18 mouse cellular contexts compared by ENCODE assay signal in genomic region chr10:53813244-53813620, GRCm38 (mm10).
DNase-seq lines count a peak whose midpoint lies in the region; ATAC-seq and TF ChIP-seq lines count a peak whose summit lies in the region.
"Had no signal": no experiment of that assay in that cellular context is flagged by ENCODE, and none has a peak within 500 bp of the region (broad histone marks: within the 10 kb centered on the region; RNA-seq: fewer than 3 reads in every experiment).

No protein-coding gene starts in this region.

- in situ Hi-C loops in CH12.LX (cut with MboI; ENCODE audit: low pct_ligation_motif_present, low pct_unique_long_range_greater_than_20kb, low sequenced_read_pairs): no loop called here

- no peak overlapping the region for H3K4me2 ChIP-seq in CH12.LX (ENCODE audit: insufficient read depth, low read depth, poor library complexity, severe bottlenecking)
- H3K4me2 ChIP-seq in limb, embryonic 14.5 days (replicated peaks; ENCODE audit: low read depth, low read length, severe bottlenecking): no peak overlapping the region
- H3K4me2 ChIP-seq: forebrain, embryonic 15.5 days; hindbrain, embryonic 15.5 days had no signal

- H3K27ac ChIP-seq in CH12.LX (ENCODE audit: insufficient read depth, low read depth): no peak overlapping the region
- H3K27ac ChIP-seq in limb, embryonic 14.5 days (replicated peaks; ENCODE audit: low read depth, low read length): no peak overlapping the region
- H3K27ac ChIP-seq: forebrain, embryonic 15.5 days; hindbrain, embryonic 15.5 days had no signal

- 46% methylated on average over 2 of the region's 2 CpGs for WGBS in limb, embryonic 14.5 days

- DNase-seq in heart, adult 11 months: peak; percentile 88
- no peak for DNase-seq in heart, postnatal 4 days
- peak; percentile 10 to 23 for DNase-seq in heart, postnatal 14 days
- no peak for DNase-seq in heart, postnatal 25 days (ENCODE audit: low spot score)
- DNase-seq in CH12.LX (ENCODE audit: extremely low read depth): peak; percentile 34
- peak; percentile 39 for DNase-seq in limb, embryonic 14.5 days (ENCODE audit: low spot score)
- DNase-seq in layer of hippocampus, adult 9-11 months: no peak
- DNase-seq: adrenal gland, postnatal 14 days; B cell, adult 2 months; cerebellum, adult 11-12 months; cerebellum, adult 9-11 months; cerebellum, postnatal 36 days; gastrocnemius, postnatal 14 days; kidney, adult 8-10 months had no signal

- no peak for TF ChIP-seq POLR2A in CH12.LX (IDR thresholded peaks at IDR 0.05; ENCODE audit: low read depth, low read length)
- no peak for TF ChIP-seq POLR2A in limb, embryonic 14.5 days (IDR thresholded peaks at IDR 0.05; ENCODE audit: borderline replicate concordance, extremely low read depth, insufficient read depth, insufficient read length)

- H3K79me2 ChIP-seq in CH12.LX (replicated peaks; ENCODE audit: control insufficient read depth, extremely low read depth, insufficient read depth, poor library complexity, severe bottlenecking): no peaks in the 10 kb centered on the region

- H3K27me3 ChIP-seq in CH12.LX (replicated peaks): no peaks in the 10 kb centered on the region
- no peaks in the 10 kb centered on the region for H3K27me3 ChIP-seq in limb, embryonic 14.5 days (ENCODE audit: control insufficient read depth, insufficient read depth, low read length)
- H3K27me3 ChIP-seq: forebrain, embryonic 15.5 days; hindbrain, embryonic 15.5 days; Patski had no signal

- no peak overlapping the region for H3K4me3 ChIP-seq in CH12.LX (replicated peaks in 1 of 3; ENCODE audit: low read depth in 2 of 3, low read length in 2 of 3, poor library complexity in 1 of 3)
- H3K4me3 ChIP-seq in limb, embryonic 14.5 days (replicated peaks; ENCODE audit: low read length): no peak overlapping the region
- H3K4me3 ChIP-seq: forebrain, embryonic 15.5 days; hindbrain, embryonic 15.5 days had no signal

- peaks cover 0 to 13% of the 10 kb centered on the region in 2 experiments; a peak in 2 of 4 replicates for H3K4me1 ChIP-seq in CH12.LX (ENCODE audit: control insufficient read depth in 1 of 2, insufficient read depth in 2 of 2)
- H3K4me1 ChIP-seq in limb, embryonic 14.5 days (ENCODE audit: control insufficient read depth, insufficient read depth, low read length): no peaks in the 10 kb centered on the region
- H3K4me1 ChIP-seq: hindbrain, embryonic 15.5 days had no signal

- H3K9me3 ChIP-seq in CH12.LX (replicated peaks; ENCODE audit: low read length): no peaks in the 10 kb centered on the region
- H3K9me3 ChIP-seq in limb, embryonic 14.5 days (ENCODE audit: control insufficient read depth, low read length): no peaks in the 10 kb centered on the region
- H3K9me3 ChIP-seq: forebrain, embryonic 15.5 days; hindbrain, embryonic 15.5 days had no signal

- no peak for TF ChIP-seq RAD21 in CH12.LX (IDR thresholded peaks at IDR 0.05; ENCODE audit: low read depth, low read length)

- intact Hi-C loops in heart, postnatal 14 days (cut with DNase I): no loop called here
- intact Hi-C loops in heart, postnatal 25 days (cut with DNase I): no loop called here

- 0 out of 2 replicates have a peak, but pooled peaks have one; percentile 39 for TF ChIP-seq EP300 in CH12.LX (IDR thresholded peaks at IDR 0.05; ENCODE audit: low read length)

- dilution Hi-C loops in CH12.LX (cut with MboI; ENCODE audit: extremely low pct_ligation_motif_present, extremely low pct_unique_long_range_greater_than_20kb, low sequenced_read_pairs): no loop called here

- ATAC-seq in limb, embryonic 14.5 days (ENCODE audit: low FRiP score, low read depth): peak; percentile 57; the same call in 1 of the 2 replicates
- ATAC-seq: intestine, embryonic 16.5 days had no signal

- H3K36me3 ChIP-seq in CH12.LX (replicated peaks in 1 of 2; ENCODE audit: control insufficient read depth in 1 of 2, insufficient read depth in 1 of 2, low read length in 1 of 2): no peaks in the 10 kb centered on the region
- no peaks in the 10 kb centered on the region for H3K36me3 ChIP-seq in limb, embryonic 14.5 days (ENCODE audit: control insufficient read depth, insufficient read depth, low read length)
- H3K36me3 ChIP-seq: forebrain, embryonic 15.5 days; hindbrain, embryonic 15.5 days had no signal

- TF ChIP-seq CTCF in CH12.LX (conservative IDR thresholded peaks at IDR 0.05 in 1 of 2, IDR thresholded peaks at IDR 0.05 in 1 of 2; ENCODE audit: low read depth in 2 of 2, low read length in 2 of 2): no peak

- no peak overlapping the region for H3K9ac ChIP-seq in CH12.LX (ENCODE audit: insufficient read depth, low read depth)
- H3K9ac ChIP-seq in limb, embryonic 14.5 days (ENCODE audit: low read depth, low read length, severe bottlenecking): no peak overlapping the region
- H3K9ac ChIP-seq: forebrain, embryonic 15.5 days; hindbrain, embryonic 15.5 days had no signal

TF ChIP-seq in CH12.LX, 34 proteins besides CTCF, POLR2A, EP300 and RAD21:
- TF ChIP-seq NELFE (IDR thresholded peaks at IDR 0.05; ENCODE audit: low read depth, low read length) (no peak), E2F4 (IDR thresholded peaks at IDR 0.05; ENCODE audit: insufficient replicate concordance, low read depth, low read length) (no peak), NRF1 (IDR thresholded peaks at IDR 0.05; ENCODE audit: low read depth, low read length) (no peak), ELF1 (IDR thresholded peaks at IDR 0.05; ENCODE audit: low read depth, low read length) (no peak), ZC3H11A (IDR thresholded peaks at IDR 0.05; ENCODE audit: low read depth, low read length) (no peak), ZNF384 (IDR thresholded peaks at IDR 0.05; ENCODE audit: low read depth, low read length) (no peak), POLR2AphosphoS2 (IDR thresholded peaks at IDR 0.05; ENCODE audit: low read depth, low read length) (no peak), MYC (IDR thresholded peaks at IDR 0.05; ENCODE audit: low read depth, low read length) (no peak), TCF12 (IDR thresholded peaks at IDR 0.05; ENCODE audit: low read depth, low read length) (no peak), MAX (IDR thresholded peaks at IDR 0.05; ENCODE audit: low read length) (no peak), RCOR1 (conservative IDR thresholded peaks at IDR 0.05; ENCODE audit: low read depth, low read length) (no peak), MAFK (IDR thresholded peaks at IDR 0.05; ENCODE audit: insufficient replicate concordance, low read length) (no peak), SIN3A (IDR thresholded peaks at IDR 0.05; ENCODE audit: low read length) (no peak), JUN (IDR thresholded peaks at IDR 0.05; ENCODE audit: insufficient read depth, low read depth, low read length) (no peak; the same call in 1 of the 2 replicates), ZKSCAN1 (IDR thresholded peaks at IDR 0.05; ENCODE audit: borderline replicate concordance, low read depth, low read length) (no peak), CHD1 (IDR thresholded peaks at IDR 0.05; ENCODE audit: low read depth, low read length) (no peak)

Comparison
In these comparisons a context has a peak if more than half of its experiments do, and no peak if none do; other contexts are left out.
1. DNase-seq: peak in heart, adult 11 months (single experiment), heart, postnatal 14 days (2 of 2), CH12.LX (single experiment) and limb, embryonic 14.5 days (single experiment); none in heart, postnatal 4 days (single experiment), heart, postnatal 25 days (single experiment) and layer of hippocampus, adult 9-11 months (single experiment).